ENCODE assay signal across 16 mouse cellular contexts in genomic region chr13:19794486-19794885, GRCm38 (mm10). TPM values are rescaled to one million over a fixed set of nuclear protein-coding genes. Genes with fewer than 3 reads are reported as not detected.
DNase-seq lines count a peak whose midpoint lies in the region; ATAC-seq and TF ChIP-seq lines count a peak whose summit lies in the region.
"Had no signal": no experiment of that assay in that cellular context is flagged by ENCODE, and none has a peak within 500 bp of the region (broad histone marks: within the 10 kb centered on the region; RNA-seq: fewer than 3 reads in every experiment).

No protein-coding gene starts in this region.

- no peak for TF ChIP-seq CTCF in forebrain, postnatal 0 days (IDR thresholded peaks at IDR 0.05; ENCODE audit: low read depth)

- H3K27me3 ChIP-seq in forebrain, embryonic 11.5 days (ENCODE audit: control insufficient read depth, insufficient read depth, low read length) = no peaks in the 10 kb centered on the region
- no peaks in the 10 kb centered on the region for H3K27me3 ChIP-seq in forebrain, postnatal 0 days (ENCODE audit: insufficient read depth, low read length)
- no peaks in the 10 kb centered on the region for H3K27me3 ChIP-seq in hindbrain, embryonic 12.5 days
- H3K27me3 ChIP-seq: kidney, embryonic 15.5 days; midbrain, embryonic 13.5 days had no signal

- H3K9ac ChIP-seq in forebrain, embryonic 11.5 days (ENCODE audit: low read length) = no peak overlapping the region
- H3K9ac ChIP-seq in forebrain, postnatal 0 days = no peak overlapping the region
- no peak overlapping the region for H3K9ac ChIP-seq in hindbrain, embryonic 12.5 days
- H3K9ac ChIP-seq: kidney, embryonic 15.5 days; midbrain, embryonic 13.5 days had no signal

- 72% methylated on average over 6 of the region's 6 CpGs for WGBS in forebrain, embryonic 11.5 days
- WGBS in forebrain, postnatal 0 days = 53% methylated on average over 6 of the region's 6 CpGs
- 71% methylated on average over 6 of the region's 6 CpGs for WGBS in hindbrain, embryonic 12.5 days

- H3K27ac ChIP-seq in forebrain, embryonic 11.5 days (ENCODE audit: low read depth, low read length) = no peak overlapping the region
- H3K27ac ChIP-seq in forebrain, postnatal 0 days (ENCODE audit: low read depth, low read length) = no peak overlapping the region
- H3K27ac ChIP-seq in hindbrain, embryonic 12.5 days = no peak overlapping the region
- H3K27ac ChIP-seq: kidney, embryonic 15.5 days; left cerebral cortex, adult 2 months; midbrain, embryonic 13.5 days had no signal

- ATAC-seq in forebrain, embryonic 11.5 days (replicated peaks; ENCODE audit: low FRiP score) = peak; percentile 53; the same call in 1 of the 2 replicates
- no peak for ATAC-seq in forebrain, postnatal 0 days
- peak; percentile 98 for ATAC-seq in neutrophil, adult 5-6 weeks (ENCODE audit: extremely low read depth, insufficient number of reproducible peaks, low FRiP score, poor library complexity, severe bottlenecking)
- no peak for ATAC-seq in hindbrain, embryonic 12.5 days (ENCODE audit: low FRiP score)
- ATAC-seq: midbrain, embryonic 13.5 days had no signal

- no peaks in the 10 kb centered on the region for H3K4me1 ChIP-seq in forebrain, embryonic 11.5 days (replicated peaks; ENCODE audit: control insufficient read depth, insufficient read depth, low read length)
- H3K4me1 ChIP-seq in forebrain, postnatal 0 days (ENCODE audit: insufficient read depth) = no peaks in the 10 kb centered on the region
- H3K4me1 ChIP-seq in hindbrain, embryonic 12.5 days = no peaks in the 10 kb centered on the region
- H3K4me1 ChIP-seq: kidney, embryonic 15.5 days; midbrain, embryonic 13.5 days had no signal

- H3K4me3 ChIP-seq in forebrain, embryonic 11.5 days (ENCODE audit: low read depth, low read length) = no peak overlapping the region
- no peak overlapping the region for H3K4me3 ChIP-seq in forebrain, postnatal 0 days (ENCODE audit: low read depth, low read length)
- H3K4me3 ChIP-seq in hindbrain, embryonic 12.5 days = no peak overlapping the region
- H3K4me3 ChIP-seq: kidney, embryonic 15.5 days; left cerebral cortex, adult 2 months; midbrain, embryonic 13.5 days had no signal

- H3K4me2 ChIP-seq in forebrain, embryonic 11.5 days (ENCODE audit: low read depth, low read length, severe bottlenecking) = no peak overlapping the region
- no peak overlapping the region for H3K4me2 ChIP-seq in forebrain, postnatal 0 days (ENCODE audit: low read depth)
- H3K4me2 ChIP-seq in hindbrain, embryonic 12.5 days (replicated peaks) = no peak overlapping the region
- H3K4me2 ChIP-seq: kidney, embryonic 15.5 days; midbrain, embryonic 13.5 days had no signal

- no peaks in the 10 kb centered on the region for H3K36me3 ChIP-seq in forebrain, embryonic 11.5 days (ENCODE audit: control insufficient read depth, insufficient read depth, low read length)
- H3K36me3 ChIP-seq in forebrain, postnatal 0 days (ENCODE audit: insufficient read depth) = no peaks in the 10 kb centered on the region
- H3K36me3 ChIP-seq in hindbrain, embryonic 12.5 days = no peaks in the 10 kb centered on the region
- H3K36me3 ChIP-seq: kidney, embryonic 15.5 days; midbrain, embryonic 13.5 days had no signal

- no peaks in the 10 kb centered on the region for H3K9me3 ChIP-seq in forebrain, embryonic 11.5 days (ENCODE audit: control insufficient read depth, low read length)
- no peaks in the 10 kb centered on the region for H3K9me3 ChIP-seq in forebrain, postnatal 0 days (ENCODE audit: low read length)
- no peaks in the 10 kb centered on the region for H3K9me3 ChIP-seq in hindbrain, embryonic 12.5 days (replicated peaks)
- H3K9me3 ChIP-seq: kidney, embryonic 15.5 days; midbrain, embryonic 13.5 days had no signal

- DNase-seq in forebrain, embryonic 11.5 days (ENCODE audit: low spot score) = no peak
- DNase-seq in forebrain, postnatal 0 days = no peak
- DNase-seq in retina, embryonic 14.5 days (ENCODE audit: low spot score) = peak; percentile 30
- no peak for DNase-seq in retina, postnatal 1 day
- peak; percentile 2 for DNase-seq in lung, postnatal 10 days
- DNase-seq in T-cell, adult 2 months (ENCODE audit: low spot score) = no peak
- DNase-seq: cerebellum, adult 11 months; cerebellum, postnatal 25 days; gastrocnemius, postnatal 14 days; thymus, postnatal 25 days had no signal

RNA-seq across cellular contexts. Expression of gene Gpr141, which starts 29.6 kb away (rescaled TPM):
- polyA plus RNA-seq in forebrain, embryonic 11.5 days (2014; fragmentation: Nextera tagmentation; extraction: Ambion mirVana) = not detected in 2 replicates
- total RNA-seq in forebrain, postnatal 0 days (2014; rRNA removed) = 0.05 and 0.92 TPM in 2 replicates
- polyA plus RNA-seq in forebrain, postnatal 0 days (2015; fragmentation: Nextera tagmentation; extraction: Ambion mirVana) = not detected in 2 replicates
- total RNA-seq in neutrophil, adult 5-6 weeks (2017) = 42.4 and 49.0 TPM in 2 replicates
- 0.10 TPM in 1 of 2 replicates, not detected in the other for polyA plus RNA-seq in hindbrain, embryonic 12.5 days (2016; fragmentation: Nextera tagmentation; extraction: Ambion mirVana)
- total RNA-seq: gastrocnemius, postnatal 14 days; layer of hippocampus, adult 8-10 months; left cerebral cortex, adult 2 months had no signal
- polyA plus RNA-seq: midbrain, embryonic 13.5 days had no signal

Comparison
In these comparisons a context has a peak if more than half of its experiments do, and no peak if none do; other contexts are left out.
1. ATAC-seq: peak in forebrain, embryonic 11.5 days (single experiment) and neutrophil, adult 5-6 weeks (single experiment); none in forebrain, postnatal 0 days (single experiment) and hindbrain, embryonic 12.5 days (single experiment).
2. DNase-seq: peak in retina, embryonic 14.5 days (single experiment) and lung, postnatal 10 days (single experiment); none in forebrain, embryonic 11.5 days (single experiment), forebrain, postnatal 0 days (single experiment), retina, postnatal 1 day (single experiment) and T-cell, adult 2 months (single experiment).